Mouse (Mus musculus): ENCODE measurements around the gene Cilp2. TPM values are rescaled to one million over a fixed set of nuclear protein-coding genes. Genes with fewer than 3 reads are reported as not detected.

Cilp2 gene
- polyA plus RNA-seq (2014; fragmentation: Illumina TruSeq; extraction: RNeasy Lipid Tissue Mini Kit (QIAGEN cat#74804); ENCODE audit: low read depth, low replicate concordance) = not detected

DNA sequence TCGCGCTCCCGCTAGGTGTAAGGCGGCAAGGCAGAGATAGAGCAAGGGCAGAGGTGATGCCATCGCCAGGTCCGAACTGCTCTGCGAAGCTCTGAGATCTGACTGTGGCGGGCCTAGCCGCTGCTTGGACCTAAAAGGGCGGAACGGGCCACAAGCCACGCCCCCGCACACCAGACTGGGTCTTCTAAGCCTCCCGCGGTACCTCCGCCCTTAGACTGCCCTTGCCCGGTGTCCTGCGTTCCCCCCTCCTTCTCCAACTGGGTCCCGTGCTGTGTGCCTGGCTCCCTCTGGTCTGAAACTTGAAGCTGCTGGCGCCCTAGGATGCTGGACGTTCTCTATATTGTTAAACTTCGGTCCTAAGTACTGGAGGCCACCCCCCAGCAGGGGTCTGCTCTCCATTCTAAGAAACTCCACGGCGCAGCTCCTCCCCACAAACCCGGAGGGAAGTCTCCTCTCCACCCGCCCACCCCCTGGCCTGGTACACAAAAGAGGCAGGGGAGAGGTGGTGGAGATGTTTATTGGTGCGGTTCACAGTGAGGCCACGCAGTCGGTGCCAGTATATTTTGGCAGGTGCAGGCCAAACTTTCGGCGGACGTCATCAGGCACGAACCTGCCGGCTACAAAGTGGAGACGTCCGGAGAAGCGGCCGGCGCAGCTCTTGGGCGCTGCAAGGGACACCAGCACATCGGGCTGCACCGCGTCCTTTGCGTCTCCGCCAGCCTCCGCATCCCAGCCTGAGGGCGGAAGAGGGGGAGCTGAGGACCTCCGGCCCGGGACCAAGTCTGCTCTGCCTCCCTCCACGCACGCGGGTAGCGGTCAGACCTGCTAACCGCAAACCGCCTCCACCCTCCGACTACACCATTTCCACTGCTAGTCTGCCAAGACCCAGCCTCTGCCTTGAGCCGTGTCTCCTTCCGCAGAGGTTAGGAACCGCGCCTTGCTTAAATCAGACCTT is at the start of gene Cilp2:
Gene Cilp2, minus strand, starts transcription at position 399 of the 955 bp plus-strand sequence.

DNA sequence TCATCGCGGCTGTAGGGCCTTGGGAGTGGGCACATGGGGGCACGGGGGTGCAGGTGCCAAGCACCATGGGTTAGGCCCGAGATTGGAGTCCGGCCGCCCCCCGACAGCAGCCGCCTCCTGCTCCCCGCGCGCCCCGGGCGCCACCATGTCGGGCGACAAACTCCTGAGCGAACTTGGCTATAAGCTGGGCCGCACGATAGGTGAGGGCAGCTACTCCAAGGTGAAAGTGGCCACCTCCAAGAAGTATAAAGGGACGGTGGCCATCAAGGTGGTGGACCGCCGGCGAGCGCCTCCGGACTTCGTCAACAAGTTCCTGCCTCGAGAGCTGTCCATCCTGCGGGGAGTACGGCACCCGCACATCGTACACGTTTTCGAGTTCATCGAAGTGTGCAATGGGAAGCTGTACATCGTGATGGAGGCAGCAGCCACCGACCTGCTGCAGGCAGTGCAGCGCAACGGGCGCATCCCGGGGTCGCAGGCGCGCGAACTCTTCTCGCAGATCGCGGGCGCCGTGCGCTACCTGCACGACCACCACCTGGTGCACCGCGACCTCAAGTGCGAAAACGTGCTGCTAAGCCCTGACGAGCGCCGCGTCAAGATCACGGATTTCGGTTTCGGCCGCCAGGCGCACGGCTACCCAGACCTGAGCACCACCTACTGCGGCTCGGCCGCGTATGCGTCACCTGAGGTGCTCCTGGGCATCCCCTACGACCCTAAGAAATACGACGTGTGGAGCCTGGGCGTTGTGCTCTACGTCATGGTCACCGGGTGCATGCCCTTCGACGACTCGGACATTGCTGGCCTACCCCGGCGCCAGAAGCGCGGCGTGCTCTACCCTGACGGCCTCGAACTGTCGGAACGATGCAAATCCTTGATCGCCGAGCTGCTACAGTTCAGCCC is 14.9 kb upstream of the Cilp2 start, which contains the start of the genes Tssk6, Ndufa13 and Yjefn3:
Gene Tssk6, plus strand, starts transcription at position 22 of the 900 bp plus-strand sequence.
Gene Ndufa13, minus strand, starts transcription at position 396 of the 900 bp plus-strand sequence.
Gene Yjefn3, minus strand, starts transcription at position 550 of the 900 bp plus-strand sequence.

DNA sequence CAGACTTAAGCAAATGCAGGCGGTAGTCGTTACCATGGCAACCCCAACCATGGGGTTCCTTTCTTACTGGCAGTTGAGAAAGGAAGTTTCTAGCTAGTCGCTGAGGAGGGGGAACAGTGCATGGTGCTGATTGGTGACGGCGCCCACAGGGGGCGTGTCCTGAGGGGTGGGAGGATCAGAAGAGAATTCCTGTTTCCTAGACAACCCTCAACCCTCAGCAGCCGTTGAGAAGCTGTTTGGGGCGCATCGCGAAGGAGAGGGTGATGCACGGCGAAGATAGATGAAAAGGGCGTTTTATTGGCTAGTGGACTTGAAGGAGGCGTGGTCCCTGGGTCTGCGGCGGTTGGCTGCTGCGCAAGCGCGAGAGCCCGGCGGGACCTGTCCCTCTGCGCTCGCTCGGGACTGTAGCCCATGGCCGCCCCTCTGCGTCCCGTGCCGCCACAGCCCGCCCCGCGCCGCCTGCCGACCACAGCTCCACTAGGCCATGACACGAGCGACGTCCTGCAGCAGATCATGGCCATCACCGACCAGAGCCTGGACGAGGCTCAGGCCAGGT is 55.1 kb downstream of the Cilp2 start, which contains the start of gene Pbx4:
Gene Pbx4, plus strand, starts transcription at position 194 of the 556 bp plus-strand sequence.

Other genes with a start within 250 kb of the Cilp2 start
- gene Zfp964, start 233.2 kb downstream of the Cilp2 start, polyA plus RNA-seq (2014; fragmentation: Illumina TruSeq; extraction: RNeasy Lipid Tissue Mini Kit (QIAGEN cat#74804); ENCODE audit: low read depth, low replicate concordance) = 3.2 TPM
- 29.0 TPM for gene Zfp869, start 177.0 kb downstream of the Cilp2 start, polyA plus RNA-seq (2014; fragmentation: Illumina TruSeq; extraction: RNeasy Lipid Tissue Mini Kit (QIAGEN cat#74804); ENCODE audit: low read depth, low replicate concordance)
- 8.7 TPM for gene Zfp963, start 137.7 kb downstream of the Cilp2 start, polyA plus RNA-seq (2014; fragmentation: Illumina TruSeq; extraction: RNeasy Lipid Tissue Mini Kit (QIAGEN cat#74804); ENCODE audit: low read depth, low replicate concordance)
- gene Gm20422, start 112.8 kb downstream of the Cilp2 start, polyA plus RNA-seq (2014; fragmentation: Illumina TruSeq; extraction: RNeasy Lipid Tissue Mini Kit (QIAGEN cat#74804); ENCODE audit: low read depth, low replicate concordance) = not detected
- 1.7 TPM for gene Atp13a1, start 96.5 kb downstream of the Cilp2 start, polyA plus RNA-seq (2014; fragmentation: Illumina TruSeq; extraction: RNeasy Lipid Tissue Mini Kit (QIAGEN cat#74804); ENCODE audit: low read depth, low replicate concordance)
- gene Zfp866, start 96.5 kb downstream of the Cilp2 start, polyA plus RNA-seq (2014; fragmentation: Illumina TruSeq; extraction: RNeasy Lipid Tissue Mini Kit (QIAGEN cat#74804); ENCODE audit: low read depth, low replicate concordance) = 13.6 TPM
- 1.6 TPM for gene Gmip, start 79.0 kb downstream of the Cilp2 start, polyA plus RNA-seq (2014; fragmentation: Illumina TruSeq; extraction: RNeasy Lipid Tissue Mini Kit (QIAGEN cat#74804); ENCODE audit: low read depth, low replicate concordance)
- gene Lpar2, start 65.3 kb downstream of the Cilp2 start, polyA plus RNA-seq (2014; fragmentation: Illumina TruSeq; extraction: RNeasy Lipid Tissue Mini Kit (QIAGEN cat#74804); ENCODE audit: low read depth, low replicate concordance) = 0.21 TPM
- not detected for gene Pbx4, start 55.2 kb downstream of the Cilp2 start, polyA plus RNA-seq (2014; fragmentation: Illumina TruSeq; extraction: RNeasy Lipid Tissue Mini Kit (QIAGEN cat#74804); ENCODE audit: low read depth, low replicate concordance)
- not detected for gene Tssk6, start 14.5 kb upstream of the Cilp2 start, polyA plus RNA-seq (2014; fragmentation: Illumina TruSeq; extraction: RNeasy Lipid Tissue Mini Kit (QIAGEN cat#74804); ENCODE audit: low read depth, low replicate concordance)
- gene Ndufa13, start 14.9 kb upstream of the Cilp2 start, polyA plus RNA-seq (2014; fragmentation: Illumina TruSeq; extraction: RNeasy Lipid Tissue Mini Kit (QIAGEN cat#74804); ENCODE audit: low read depth, low replicate concordance) = 2.1 TPM
- gene Yjefn3, start 15.0 kb upstream of the Cilp2 start, polyA plus RNA-seq (2014; fragmentation: Illumina TruSeq; extraction: RNeasy Lipid Tissue Mini Kit (QIAGEN cat#74804); ENCODE audit: low read depth, low replicate concordance) = not detected
- 3.9 TPM for gene Gatad2a, start 108.7 kb upstream of the Cilp2 start, polyA plus RNA-seq (2014; fragmentation: Illumina TruSeq; extraction: RNeasy Lipid Tissue Mini Kit (QIAGEN cat#74804); ENCODE audit: low read depth, low replicate concordance)
- gene Mau2, start 155.0 kb upstream of the Cilp2 start, polyA plus RNA-seq (2014; fragmentation: Illumina TruSeq; extraction: RNeasy Lipid Tissue Mini Kit (QIAGEN cat#74804); ENCODE audit: low read depth, low replicate concordance) = 4.5 TPM
- 3.7 TPM for gene Sugp1, start 155.1 kb upstream of the Cilp2 start, polyA plus RNA-seq (2014; fragmentation: Illumina TruSeq; extraction: RNeasy Lipid Tissue Mini Kit (QIAGEN cat#74804); ENCODE audit: low read depth, low replicate concordance)
- 11.7 TPM for gene Tm6sf2, start 185.2 kb upstream of the Cilp2 start, polyA plus RNA-seq (2014; fragmentation: Illumina TruSeq; extraction: RNeasy Lipid Tissue Mini Kit (QIAGEN cat#74804); ENCODE audit: low read depth, low replicate concordance)
- 1.4 TPM for gene Hapln4, start 195.8 kb upstream of the Cilp2 start, polyA plus RNA-seq (2014; fragmentation: Illumina TruSeq; extraction: RNeasy Lipid Tissue Mini Kit (QIAGEN cat#74804); ENCODE audit: low read depth, low replicate concordance)
- gene Ncan, start 233.2 kb upstream of the Cilp2 start, polyA plus RNA-seq (2014; fragmentation: Illumina TruSeq; extraction: RNeasy Lipid Tissue Mini Kit (QIAGEN cat#74804); ENCODE audit: low read depth, low replicate concordance) = not detected
- 2.1 TPM for gene Nr2c2ap, start 243.6 kb upstream of the Cilp2 start, polyA plus RNA-seq (2014; fragmentation: Illumina TruSeq; extraction: RNeasy Lipid Tissue Mini Kit (QIAGEN cat#74804); ENCODE audit: low read depth, low replicate concordance)

Measured in liver, adult 10 weeks (tissue).